Mouse (Mus musculus) liver, embryonic 16.5 days (tissue): ENCODE results near the gene Pde11a. TPM values are rescaled to one million over a fixed set of nuclear protein-coding genes. Genes with fewer than 3 reads are reported as not detected.

Experiments used
- ATAC-seq: fragments of 200-750 bp; cut with Nextera tagmentation; 2 replicates; pipeline ENCODE4 v1.8.0; 2017; ENCODE audit warnings: low read depth, mild to moderate bottlenecking, moderate number of reproducible peaks, moderate library complexity
- H3K27ac ChIP-seq: fragments of 300-500 bp; sonication (generic); 2 replicates; pipeline ENCODE4 v1.5.1; 2014; ENCODE audit warnings: mild to moderate bottlenecking, low read length
- H3K27me3 ChIP-seq: fragments of 300-500 bp; sonication (generic); 2 replicates; pipeline ENCODE4 v1.6.1; 2014; ENCODE audit warnings: low read depth, low read length, mixed read lengths; ENCODE audit not compliant: control insufficient read depth, insufficient read depth
- H3K36me3 ChIP-seq: fragments of 300-500 bp; sonication (generic); 2 replicates; pipeline ENCODE4 v1.6.1; 2014; ENCODE audit warnings: mild to moderate bottlenecking; ENCODE audit not compliant: control insufficient read depth, insufficient read depth
- H3K4me1 ChIP-seq: fragments of 300-500 bp; sonication (generic); 2 replicates; pipeline ENCODE4 v1.6.1; 2014; ENCODE audit warnings: low read depth, low read length, mixed read lengths; ENCODE audit not compliant: control insufficient read depth
- H3K4me2 ChIP-seq: fragments of 300-500 bp; sonication (generic); 2 replicates; pipeline ENCODE4 v1.6.1; 2014; ENCODE audit warnings: low read depth, low read length, mixed read lengths
- H3K4me3 ChIP-seq: fragments of 300-500 bp; sonication (generic); 2 replicates; pipeline ENCODE4 v1.5.1; 2014; ENCODE audit warnings: low read depth, mild to moderate bottlenecking, low read length
- H3K9ac ChIP-seq: fragments of 300-500 bp; sonication (generic); 2 replicates; pipeline ENCODE4 v1.6.1; 2014; ENCODE audit warnings: low read depth, low read length
- H3K9me3 ChIP-seq: fragments of 300-500 bp; sonication (generic); replicated peaks from 2 replicates; pipeline ENCODE4 v1.6.1; 2016; ENCODE audit warnings: low read length; ENCODE audit not compliant: control insufficient read depth
- WGBS: fragments of 180-500 bp; shearing (Covaris S2); extraction: QIAGEN DNeasy Blood & Tissue Kit; methylation state at CpG from one replicate; pipeline ENCODE4 v1.1.7; 2014; ENCODE audit not compliant: insufficient replicate concordance; 5-methylcytosine and 5-hydroxymethylcytosine counted together
- polyA plus RNA-seq: library from polyadenylated mRNA; unstranded; fragments of >200 nt; fragmentation: Nextera tagmentation; extraction: Ambion mirVana; gene quantifications from 2 replicates; pipeline ENCODE4 v1.2.1, GENCODE M21; 2015

Gene Pde11a
- polyA plus RNA-seq, 1 experiment from 2014 or later: 0.05 TPM

DNA sequence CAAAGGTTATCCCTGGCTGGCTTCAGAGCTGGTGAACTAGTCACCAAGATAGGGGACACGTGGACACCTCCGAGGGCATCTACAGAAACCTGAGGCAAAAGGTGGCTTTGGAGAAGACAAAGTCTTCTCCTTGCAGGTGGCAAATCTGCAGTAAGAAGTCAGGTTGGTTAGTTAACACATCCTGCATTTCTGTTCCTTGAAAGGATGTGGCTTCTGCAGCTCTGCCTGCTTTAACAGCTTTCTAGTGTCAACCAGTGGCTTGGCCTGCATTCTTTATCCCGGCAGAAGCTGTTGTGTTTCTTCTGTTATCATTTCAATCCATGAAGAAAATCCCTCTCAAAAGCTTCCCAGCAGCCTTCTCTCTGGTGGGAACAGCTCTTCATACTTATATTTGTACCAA, 100.1 kb downstream of the Pde11a start:
- Histone ChIP-seq H3K4me2 (no peak overlapping the region), H3K9me3 (no peaks in the 10 kb centered on the region), H3K9ac (no peak overlapping the region), H3K4me3 (no peak overlapping the region), H3K4me1 (no peaks in the 10 kb centered on the region), H3K27ac (no peak overlapping the region), H3K36me3 (no peaks in the 10 kb centered on the region), H3K27me3 (no peaks in the 10 kb centered on the region)
- ATAC-seq: no peak
- 53% methylated on average over 3 of the region's 3 CpGs for WGBS

DNA sequence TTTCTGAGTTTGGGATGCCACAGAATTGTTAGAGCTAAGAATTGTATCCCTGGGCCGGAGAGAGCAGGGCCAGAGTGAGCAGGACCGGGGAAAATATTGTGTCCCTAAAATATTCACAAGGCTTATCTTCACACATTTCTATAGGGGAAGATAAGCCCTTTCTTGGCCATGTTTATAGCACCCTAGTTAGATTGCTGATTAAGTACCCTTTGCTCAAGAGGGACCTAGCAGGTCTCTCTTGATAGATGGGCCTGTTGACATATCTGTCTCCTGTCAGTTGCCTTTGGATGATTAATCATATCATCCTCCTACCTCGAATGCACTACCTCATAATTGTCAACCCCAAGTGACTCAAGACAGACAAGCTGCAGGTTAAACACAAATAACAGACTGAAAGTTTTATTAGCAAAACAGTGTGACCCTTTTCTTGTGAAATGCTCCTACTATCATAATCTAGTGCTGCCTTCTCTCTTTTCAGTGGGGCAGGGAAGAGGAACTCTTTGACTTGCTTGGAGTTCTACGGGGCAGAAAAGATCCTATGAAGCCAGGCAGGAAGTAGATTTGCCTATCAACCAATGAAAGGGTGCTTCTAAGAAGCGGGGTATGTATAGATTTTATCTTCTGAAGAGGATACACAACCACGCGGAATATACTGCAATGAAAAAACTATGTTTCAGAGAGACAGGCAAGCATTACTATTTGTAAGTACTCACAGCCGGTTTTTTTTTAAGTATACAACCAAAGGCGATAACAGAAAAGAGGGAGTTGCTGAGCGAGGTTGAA, 100.7 kb downstream of the Pde11a start:
- WGBS: 45% methylated on average over 10 of the region's 10 CpGs
- H3K4me1 ChIP-seq: no peaks in the 10 kb centered on the region
- H3K27me3 ChIP-seq: no peaks in the 10 kb centered on the region
- H3K4me3 ChIP-seq: no peak overlapping the region
- no peak for ATAC-seq
- no peaks in the 10 kb centered on the region for H3K9me3 ChIP-seq
- no peak overlapping the region for H3K27ac ChIP-seq
- H3K9ac ChIP-seq: no peak overlapping the region
- no peak overlapping the region for H3K4me2 ChIP-seq
- no peaks in the 10 kb centered on the region for H3K36me3 ChIP-seq

DNA sequence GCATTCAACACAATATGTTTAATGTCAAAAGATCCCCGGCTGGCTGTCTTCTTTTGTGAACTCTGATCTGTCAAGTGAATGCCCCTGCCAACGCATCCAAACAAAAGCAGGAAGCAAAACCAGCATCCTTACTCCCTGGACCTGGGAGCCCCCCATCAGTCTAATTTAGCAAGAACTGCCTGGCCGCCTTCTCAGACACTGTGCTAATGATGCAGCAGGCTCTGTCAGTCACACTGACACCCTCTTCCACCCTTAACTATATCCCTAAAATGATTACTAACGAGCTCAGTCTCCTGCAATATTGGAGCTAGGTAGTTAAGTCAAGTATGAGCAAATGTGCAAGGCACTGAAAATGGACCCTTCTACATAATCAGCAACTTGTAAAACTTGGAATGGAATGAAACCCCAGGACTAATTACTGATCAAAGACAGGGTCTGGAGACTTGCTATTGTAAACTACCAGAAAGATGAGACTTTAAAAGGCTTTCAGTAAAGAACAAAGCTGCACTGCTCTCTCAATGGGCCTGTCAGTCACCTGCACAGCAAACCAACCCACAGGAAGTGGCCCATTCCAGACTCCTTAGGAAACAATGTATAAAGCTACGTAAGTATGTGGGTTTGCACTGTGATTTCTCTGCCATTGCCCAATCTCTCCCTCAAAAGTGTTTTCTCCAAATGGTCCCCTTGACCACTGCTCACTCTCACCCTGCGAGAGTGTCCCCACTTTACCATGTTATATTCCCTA, 118.0 kb downstream of the Pde11a start:
- no peak overlapping the region for H3K27ac ChIP-seq
- no peaks in the 10 kb centered on the region for H3K36me3 ChIP-seq
- no peak for ATAC-seq
- 39% methylated on average over 6 of the region's 6 CpGs for WGBS
- H3K9me3 ChIP-seq: no peaks in the 10 kb centered on the region
- no peak overlapping the region for H3K4me3 ChIP-seq
- no peaks in the 10 kb centered on the region for H3K4me1 ChIP-seq
- no peak overlapping the region for H3K4me2 ChIP-seq
- no peaks in the 10 kb centered on the region for H3K27me3 ChIP-seq
- H3K9ac ChIP-seq: no peak overlapping the region

DNA sequence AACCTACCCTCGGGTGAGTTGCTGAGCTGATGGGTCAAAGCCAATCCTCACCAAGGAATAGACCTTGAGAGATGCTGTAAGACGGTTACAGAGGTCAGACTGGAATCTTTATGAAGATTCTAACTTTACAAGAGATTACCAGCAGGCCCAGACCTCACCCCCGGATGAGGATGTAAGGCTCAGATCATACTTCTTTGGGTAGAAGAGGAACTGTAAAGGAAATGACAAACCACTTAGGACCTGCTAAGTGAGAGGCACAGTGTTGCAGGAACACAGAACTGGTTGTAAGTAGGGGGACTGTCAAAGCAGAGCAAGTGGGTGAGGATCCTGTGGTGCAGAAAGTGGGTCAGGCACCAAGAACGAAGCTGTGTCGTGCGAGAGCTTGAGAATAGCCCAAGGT, 119.0 kb downstream of the Pde11a start:
- no peak overlapping the region for H3K4me3 ChIP-seq
- WGBS: 25% methylated on average over 6 of the region's 6 CpGs
- H3K27me3 ChIP-seq: no peaks in the 10 kb centered on the region
- no peak overlapping the region for H3K9ac ChIP-seq
- H3K27ac ChIP-seq: no peak overlapping the region
- H3K9me3 ChIP-seq: no peaks in the 10 kb centered on the region
- H3K4me2 ChIP-seq: no peak overlapping the region
- H3K4me1 ChIP-seq: no peaks in the 10 kb centered on the region
- no peak for ATAC-seq
- H3K36me3 ChIP-seq: no peaks in the 10 kb centered on the region

DNA sequence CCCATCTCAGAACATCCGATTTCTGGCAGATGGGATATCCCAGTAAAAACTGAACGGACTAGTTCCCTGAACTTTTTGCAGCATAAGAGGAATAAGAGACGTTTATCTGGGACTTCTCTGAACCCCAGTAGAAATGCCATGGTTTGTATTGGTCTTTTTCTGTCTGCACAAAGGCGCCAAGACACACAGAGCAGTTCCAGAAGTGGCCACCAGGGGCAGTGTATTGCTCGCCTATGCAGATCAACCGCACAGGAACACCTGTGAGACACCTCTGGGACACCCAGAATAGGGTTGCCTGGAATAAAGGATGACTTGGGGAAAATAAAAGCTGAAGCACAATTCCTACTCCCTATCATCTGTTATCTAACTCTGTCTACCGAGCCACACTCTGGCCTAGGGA, 122.4 kb downstream of the Pde11a start:
- no peak overlapping the region for H3K4me2 ChIP-seq
- no peaks in the 10 kb centered on the region for H3K9me3 ChIP-seq
- no peak overlapping the region for H3K9ac ChIP-seq
- no peaks in the 10 kb centered on the region for H3K36me3 ChIP-seq
- no peak overlapping the region for H3K27ac ChIP-seq
- H3K4me3 ChIP-seq: no peak overlapping the region
- ATAC-seq: no peak
- H3K27me3 ChIP-seq: no peaks in the 10 kb centered on the region
- no peaks in the 10 kb centered on the region for H3K4me1 ChIP-seq
- WGBS: 63% methylated on average over 7 of the region's 7 CpGs

DNA sequence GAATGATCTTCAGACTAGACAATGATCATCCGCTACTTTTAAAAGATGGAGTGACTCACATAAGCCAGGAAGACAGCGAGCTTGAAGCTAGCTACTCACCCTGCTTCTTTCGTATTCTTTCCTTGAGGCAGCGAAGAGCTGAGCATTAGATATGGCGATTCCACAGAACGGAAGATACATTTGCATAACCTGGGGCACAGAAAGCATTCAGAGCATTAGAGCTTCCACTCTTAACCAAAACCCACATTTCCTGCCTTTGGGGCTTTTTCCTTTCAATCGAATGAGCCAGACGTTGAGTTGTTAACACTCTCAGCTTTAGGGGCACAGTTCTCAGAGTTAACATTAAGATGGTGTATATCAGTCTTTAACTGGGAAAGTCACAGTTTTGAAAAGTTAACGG, 123.4 kb downstream of the Pde11a start:
- no peaks in the 10 kb centered on the region for H3K9me3 ChIP-seq
- no peaks in the 10 kb centered on the region for H3K4me1 ChIP-seq
- WGBS: 30% methylated on average over 9 of the region's 9 CpGs

DNA sequence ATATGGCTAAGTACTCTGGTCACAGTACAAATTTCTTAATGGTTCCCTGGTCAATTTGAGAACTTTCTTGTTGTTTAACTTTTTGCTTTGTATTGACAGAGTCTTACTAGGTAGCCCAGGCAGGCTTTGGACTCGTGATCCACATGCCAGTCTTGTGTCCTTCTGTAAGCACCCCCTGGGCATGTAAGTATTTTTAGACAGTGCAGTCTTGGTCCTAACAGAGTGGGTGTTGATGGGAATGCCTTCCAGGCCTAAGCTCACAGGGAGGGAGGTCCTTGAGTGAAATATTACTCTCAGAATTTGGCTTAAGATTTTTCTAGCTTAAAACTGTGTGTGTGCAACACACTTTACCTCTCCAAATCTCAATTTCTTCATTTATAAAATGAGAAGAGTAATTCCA, 153.4 kb downstream of the Pde11a start:
- Histone ChIP-seq H3K36me3 (no peaks in the 10 kb centered on the region), H3K4me1 (no peaks in the 10 kb centered on the region), H3K27ac (no peak overlapping the region), H3K9ac (no peak overlapping the region), H3K27me3 (no peaks in the 10 kb centered on the region), H3K4me2 (no peak overlapping the region), H3K9me3 (no peaks in the 10 kb centered on the region), H3K4me3 (no peak overlapping the region)
- WGBS: 31% methylated on average over 1 of the region's 1 CpGs
- no peak for ATAC-seq

More for the DNA sequence above, 123.4 kb downstream of the Pde11a start:
- Histone ChIP-seq H3K27ac (no peak overlapping the region), H3K9ac (no peak overlapping the region), H3K4me3 (no peak overlapping the region), H3K36me3 (no peaks in the 10 kb centered on the region), H3K27me3 (no peaks in the 10 kb centered on the region), H3K4me2 (no peak overlapping the region)
- no peak for ATAC-seq

DNA sequence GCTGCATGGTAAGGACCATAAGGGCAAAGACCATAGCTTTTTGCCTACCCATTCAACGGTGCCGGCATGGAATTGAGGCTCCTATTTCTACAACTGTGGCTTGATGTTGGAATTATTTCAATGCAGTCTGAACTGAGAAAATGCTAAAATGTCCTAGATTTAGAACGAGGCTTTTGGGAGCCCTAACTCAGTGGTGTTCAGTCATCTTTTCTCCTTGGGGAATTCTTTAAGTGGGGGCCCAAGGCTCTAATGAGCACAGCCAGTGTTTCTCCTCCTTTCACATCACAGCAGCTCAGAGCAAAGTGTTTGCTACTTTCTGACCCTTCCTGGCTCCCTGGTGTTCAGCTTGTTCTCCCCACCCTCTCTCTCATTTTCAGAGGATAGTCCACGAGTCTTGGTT, 175.8 kb downstream of the Pde11a start:
- Histone ChIP-seq H3K4me2 (no peak overlapping the region), H3K36me3 (no peaks in the 10 kb centered on the region), H3K4me1 (no peaks in the 10 kb centered on the region), H3K27ac (no peak overlapping the region), H3K9ac (no peak overlapping the region), H3K9me3 (no peaks in the 10 kb centered on the region), H3K4me3 (no peak overlapping the region), H3K27me3 (no peaks in the 10 kb centered on the region)
- WGBS: 63% methylated on average over 4 of the region's 4 CpGs
- no peak for ATAC-seq

DNA sequence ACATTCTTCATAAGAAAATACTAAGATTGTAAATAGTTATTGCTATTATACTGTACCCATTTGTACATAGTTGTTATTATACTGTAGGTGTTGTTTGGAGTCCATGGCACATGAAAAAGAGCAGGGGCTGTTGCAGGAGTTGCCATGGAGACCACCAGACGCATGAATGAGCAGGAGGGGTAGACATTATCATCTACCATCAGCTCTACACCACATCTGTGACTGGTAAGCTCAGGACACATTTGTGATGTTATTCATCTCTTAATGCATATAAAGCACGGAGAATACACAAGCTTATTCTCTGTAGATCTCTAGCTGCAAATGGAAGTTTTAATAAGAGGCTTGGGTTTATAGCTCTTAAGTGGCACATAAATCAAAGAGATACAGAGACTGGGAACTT, 179.6 kb downstream of the Pde11a start:
- 55% methylated on average over 2 of the region's 2 CpGs for WGBS

More for the DNA sequence above, 179.6 kb downstream of the Pde11a start:
- no peaks in the 10 kb centered on the region for H3K4me1 ChIP-seq
- no peaks in the 10 kb centered on the region for H3K36me3 ChIP-seq
- no peak overlapping the region for H3K27ac ChIP-seq
- H3K4me3 ChIP-seq: no peak overlapping the region
- no peak overlapping the region for H3K9ac ChIP-seq
- H3K4me2 ChIP-seq: no peak overlapping the region
- no peak for ATAC-seq
- no peaks in the 10 kb centered on the region for H3K9me3 ChIP-seq
- H3K27me3 ChIP-seq: no peaks in the 10 kb centered on the region
